Mouse (Mus musculus): ENCODE data around the gene Rgsl1. TPM values are rescaled to one million over a fixed set of nuclear protein-coding genes. Genes with fewer than 3 reads are reported as not detected.

Rgsl1 gene
- polyA plus RNA-seq, 1 experiment from 2014 or later, result 0.07 TPM

DNA sequence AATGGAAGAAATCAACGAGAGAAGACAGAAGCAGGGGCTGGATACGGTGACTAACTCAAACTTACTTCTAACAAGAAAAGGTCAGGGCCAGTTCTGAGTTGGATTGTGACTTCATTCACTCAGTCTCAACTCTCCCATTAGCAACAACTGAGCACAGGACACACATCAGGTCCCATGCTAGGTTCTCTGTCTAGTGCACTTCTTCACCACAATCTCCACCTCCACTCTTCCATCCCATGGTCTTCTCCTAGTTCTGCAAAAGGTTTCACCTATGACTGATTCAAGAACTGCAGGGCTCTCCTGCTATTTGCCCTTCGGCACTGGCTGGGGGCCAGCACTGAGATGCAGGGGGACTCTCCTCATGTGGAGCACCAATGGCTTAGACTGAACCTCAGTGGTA, 49.7 kb downstream of the Rgsl1 start:
- no peak for ATAC-seq (ENCODE audit: insufficient number of reproducible peaks, low FRiP score, low TSS enrichment, low read depth)
- Histone ChIP-seq H3K4me1 (ENCODE audit: control insufficient read depth, insufficient read depth, low read length) (no peaks in the 10 kb centered on the region), H3K9me3 (ENCODE audit: control insufficient read depth, low read length) (no peaks in the 10 kb centered on the region), H3K9ac (ENCODE audit: low read length) (no peak overlapping the region), H3K36me3 (ENCODE audit: control insufficient read depth, insufficient read depth, low read length) (no peaks in the 10 kb centered on the region), H3K27me3 (ENCODE audit: control insufficient read depth, insufficient read depth, low read length) (no peaks in the 10 kb centered on the region), H3K27ac (replicated peaks; ENCODE audit: low read depth, low read length) (no peak overlapping the region), H3K4me2 (ENCODE audit: low read depth, severe bottlenecking) (no peak overlapping the region), H3K4me3 (ENCODE audit: low read depth, low read length) (no peak overlapping the region)
- WGBS, result 87% methylated on average over 3 of the region's 3 CpGs
- DNase-seq (ENCODE audit: low spot score), result no peak

DNA sequence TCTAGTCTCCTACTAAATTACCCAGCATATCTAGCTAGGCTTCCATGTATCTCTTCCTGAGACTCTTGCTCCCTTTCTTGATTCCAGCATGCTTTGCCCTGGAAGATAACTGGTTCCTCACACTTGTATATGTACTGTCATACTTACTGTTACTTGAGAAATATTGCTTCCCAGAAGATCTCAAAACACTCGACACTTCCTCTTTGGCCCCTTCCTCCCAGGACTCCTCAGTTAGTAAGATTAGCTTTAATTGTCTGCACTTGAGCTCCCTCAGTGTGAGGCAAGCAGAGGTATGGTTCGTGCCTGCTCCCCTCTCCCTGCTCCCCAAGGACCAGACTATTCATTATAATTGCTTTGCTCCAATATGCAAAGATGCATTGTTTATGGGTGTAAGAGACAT, 53.2 kb downstream of the Rgsl1 start:
- Histone ChIP-seq H3K27ac (replicated peaks; ENCODE audit: low read depth, low read length) (no peak overlapping the region), H3K27me3 (ENCODE audit: control insufficient read depth, insufficient read depth, low read length) (no peaks in the 10 kb centered on the region), H3K9me3 (ENCODE audit: control insufficient read depth, low read length) (no peaks in the 10 kb centered on the region), H3K4me3 (ENCODE audit: low read depth, low read length) (no peak overlapping the region), H3K4me2 (ENCODE audit: low read depth, severe bottlenecking) (no peak overlapping the region), H3K36me3 (ENCODE audit: control insufficient read depth, insufficient read depth, low read length) (no peaks in the 10 kb centered on the region), H3K4me1 (ENCODE audit: control insufficient read depth, insufficient read depth, low read length) (no peaks in the 10 kb centered on the region), H3K9ac (ENCODE audit: low read length) (no peak overlapping the region)
- 77% methylated on average over 2 of the region's 2 CpGs for WGBS
- DNase-seq (ENCODE audit: low spot score), result no peak
- no peak for ATAC-seq (ENCODE audit: insufficient number of reproducible peaks, low FRiP score, low TSS enrichment, low read depth)

DNA sequence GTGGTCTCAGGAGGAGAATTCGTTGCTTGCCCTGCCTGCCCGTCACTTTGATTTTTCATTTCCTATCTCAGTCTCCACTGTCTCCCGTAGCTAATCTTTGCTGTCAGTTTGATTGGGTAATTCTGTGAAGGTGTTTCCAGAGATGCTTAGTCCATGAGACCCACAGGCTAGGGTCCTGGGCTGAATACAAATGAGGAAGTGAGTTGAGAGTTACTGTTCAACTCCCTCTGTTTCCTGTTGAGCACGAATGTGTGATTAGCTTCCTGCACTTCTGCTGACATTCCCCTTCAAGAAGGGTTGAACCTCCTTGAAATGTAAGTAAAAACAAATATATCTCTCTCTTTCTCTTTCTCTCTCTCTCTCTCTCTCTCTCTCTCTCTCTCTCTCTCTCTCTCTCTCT, 58.3 kb downstream of the Rgsl1 start:
- H3K4me3 ChIP-seq (ENCODE audit: low read depth, low read length), result no peak overlapping the region

DNA sequence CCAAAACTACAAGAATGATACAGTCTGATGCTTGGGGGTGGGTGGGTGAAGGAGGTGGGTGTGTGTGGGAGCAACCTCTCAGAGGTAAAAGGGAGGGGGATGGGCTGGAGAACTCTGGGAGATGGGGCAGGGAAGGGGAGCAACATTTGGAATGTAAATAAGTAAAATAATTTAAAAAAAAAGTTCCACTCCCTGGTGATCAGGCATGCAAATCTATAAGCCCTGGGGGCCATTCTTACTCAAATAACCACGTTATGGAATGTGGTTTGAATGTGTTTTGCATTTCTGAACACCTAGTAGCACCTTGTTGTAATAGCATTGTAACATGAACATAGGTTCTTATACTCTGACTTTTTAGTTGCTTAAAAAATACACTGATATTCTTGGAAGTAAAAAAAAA, 60.6 kb downstream of the Rgsl1 start:
- H3K27me3 ChIP-seq (ENCODE audit: control insufficient read depth, insufficient read depth, low read length), result no peaks in the 10 kb centered on the region
- no peak overlapping the region for H3K4me3 ChIP-seq (ENCODE audit: low read depth, low read length)
- no peak overlapping the region for H3K4me2 ChIP-seq (ENCODE audit: low read depth, severe bottlenecking)
- H3K4me1 ChIP-seq (ENCODE audit: control insufficient read depth, insufficient read depth, low read length), result no peaks in the 10 kb centered on the region
- H3K9me3 ChIP-seq (ENCODE audit: control insufficient read depth, low read length), result no peaks in the 10 kb centered on the region
- H3K36me3 ChIP-seq (ENCODE audit: control insufficient read depth, insufficient read depth, low read length), result no peaks in the 10 kb centered on the region
- 41% methylated on average over 1 of the region's 1 CpGs for WGBS
- DNase-seq (ENCODE audit: low spot score), result no peak
- H3K9ac ChIP-seq (ENCODE audit: low read length), result no peak overlapping the region
- no peak for ATAC-seq (ENCODE audit: insufficient number of reproducible peaks, low FRiP score, low TSS enrichment, low read depth)
- H3K27ac ChIP-seq (replicated peaks; ENCODE audit: low read depth, low read length), result no peak overlapping the region

More for the DNA sequence above, 58.3 kb downstream of the Rgsl1 start:
- no peaks in the 10 kb centered on the region for H3K4me1 ChIP-seq (ENCODE audit: control insufficient read depth, insufficient read depth, low read length)
- DNase-seq (ENCODE audit: low spot score), result no peak
- no peaks in the 10 kb centered on the region for H3K9me3 ChIP-seq (ENCODE audit: control insufficient read depth, low read length)
- no peak overlapping the region for H3K27ac ChIP-seq (replicated peaks; ENCODE audit: low read depth, low read length)
- H3K27me3 ChIP-seq (ENCODE audit: control insufficient read depth, insufficient read depth, low read length), result no peaks in the 10 kb centered on the region
- H3K9ac ChIP-seq (ENCODE audit: low read length), result no peak overlapping the region
- no peak overlapping the region for H3K4me2 ChIP-seq (ENCODE audit: low read depth, severe bottlenecking)
- ATAC-seq (ENCODE audit: insufficient number of reproducible peaks, low FRiP score, low TSS enrichment, low read depth), result no peak
- WGBS, result 78% methylated on average over 4 of the region's 4 CpGs
- H3K36me3 ChIP-seq (ENCODE audit: control insufficient read depth, insufficient read depth, low read length), result no peaks in the 10 kb centered on the region

DNA sequence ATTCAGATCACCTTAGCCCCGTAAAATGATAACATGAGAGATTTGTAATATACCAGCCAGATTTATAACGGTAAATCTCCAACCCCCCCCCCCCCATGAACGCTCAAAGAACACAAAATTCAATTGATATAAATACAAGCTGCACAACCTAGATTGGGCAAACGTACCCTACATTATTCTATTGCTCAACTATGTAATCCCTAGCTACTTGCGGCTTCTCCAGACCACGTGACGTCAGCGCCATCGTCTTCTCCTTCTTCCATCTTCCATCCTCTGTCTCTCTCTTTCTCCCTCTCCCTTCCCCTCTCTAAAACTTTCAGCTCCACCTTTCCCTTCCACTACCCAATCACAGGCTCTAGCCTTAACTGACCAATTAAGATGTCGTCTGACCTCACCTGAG, 65.7 kb downstream of the Rgsl1 start:
- ATAC-seq (ENCODE audit: insufficient number of reproducible peaks, low FRiP score, low TSS enrichment, low read depth), result no peak
- no peak overlapping the region for H3K4me2 ChIP-seq (ENCODE audit: low read depth, severe bottlenecking)
- 91% methylated on average over 10 of the region's 10 CpGs for WGBS
- H3K9me3 ChIP-seq (ENCODE audit: control insufficient read depth, low read length), result no peaks in the 10 kb centered on the region
- no peak for DNase-seq (ENCODE audit: low spot score)
- no peak overlapping the region for H3K27ac ChIP-seq (replicated peaks; ENCODE audit: low read depth, low read length)
- no peaks in the 10 kb centered on the region for H3K4me1 ChIP-seq (ENCODE audit: control insufficient read depth, insufficient read depth, low read length)
- no peak overlapping the region for H3K4me3 ChIP-seq (ENCODE audit: low read depth, low read length)
- H3K36me3 ChIP-seq (ENCODE audit: control insufficient read depth, insufficient read depth, low read length), result no peaks in the 10 kb centered on the region
- no peak overlapping the region for H3K9ac ChIP-seq (ENCODE audit: low read length)
- H3K27me3 ChIP-seq (ENCODE audit: control insufficient read depth, insufficient read depth, low read length), result no peaks in the 10 kb centered on the region

DNA sequence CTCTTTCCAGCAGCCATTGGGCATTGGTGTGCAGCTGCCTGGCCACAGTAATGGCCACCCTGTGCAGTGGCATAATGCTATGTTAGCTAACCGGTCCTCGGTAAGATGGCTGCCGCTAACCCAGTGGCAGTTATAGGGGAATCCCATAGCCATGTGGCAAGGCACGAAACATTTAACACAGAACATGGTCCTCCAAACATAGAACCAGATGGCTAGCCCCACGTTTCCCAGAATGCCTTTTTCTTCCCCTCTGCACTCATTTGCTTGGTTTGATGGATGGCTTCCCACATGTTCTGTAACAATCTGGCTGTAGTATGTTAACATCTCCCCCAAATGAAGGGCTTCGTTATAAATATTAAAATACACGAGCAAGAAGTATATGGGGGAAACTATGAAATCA, 67.7 kb downstream of the Rgsl1 start:
- DNase-seq (ENCODE audit: low spot score), result no peak
- Histone ChIP-seq H3K4me2 (ENCODE audit: low read depth, severe bottlenecking) (no peak overlapping the region), H3K9me3 (ENCODE audit: control insufficient read depth, low read length) (no peaks in the 10 kb centered on the region), H3K27ac (replicated peaks; ENCODE audit: low read depth, low read length) (no peak overlapping the region), H3K36me3 (ENCODE audit: control insufficient read depth, insufficient read depth, low read length) (no peaks in the 10 kb centered on the region), H3K4me3 (ENCODE audit: low read depth, low read length) (no peak overlapping the region), H3K4me1 (ENCODE audit: control insufficient read depth, insufficient read depth, low read length) (no peaks in the 10 kb centered on the region), H3K9ac (ENCODE audit: low read length) (no peak overlapping the region), H3K27me3 (ENCODE audit: control insufficient read depth, insufficient read depth, low read length) (no peaks in the 10 kb centered on the region)
- ATAC-seq (ENCODE audit: insufficient number of reproducible peaks, low FRiP score, low TSS enrichment, low read depth), result no peak
- 80% methylated on average over 7 of the region's 7 CpGs for WGBS

DNA sequence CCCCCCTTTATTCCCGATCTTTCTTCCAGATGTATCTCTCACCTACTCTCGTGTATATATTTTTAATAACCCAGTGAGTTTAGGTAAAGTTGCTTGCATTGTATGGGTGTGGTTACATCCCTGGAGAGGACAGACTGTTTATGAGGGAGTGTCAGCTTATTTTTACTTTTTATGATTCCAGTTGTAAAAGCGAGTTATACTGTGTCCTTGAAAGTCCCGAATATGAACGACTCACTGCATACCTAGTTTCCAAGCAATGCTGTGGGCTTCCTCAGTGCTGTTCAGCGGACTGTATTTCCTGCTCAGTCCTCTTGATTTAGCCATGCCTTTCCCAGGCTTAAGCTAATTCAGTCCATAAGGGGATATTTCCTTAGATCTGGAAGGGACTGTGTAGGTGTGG, 68.8 kb downstream of the Rgsl1 start:
- 82% methylated on average over 6 of the region's 6 CpGs for WGBS

DNA sequence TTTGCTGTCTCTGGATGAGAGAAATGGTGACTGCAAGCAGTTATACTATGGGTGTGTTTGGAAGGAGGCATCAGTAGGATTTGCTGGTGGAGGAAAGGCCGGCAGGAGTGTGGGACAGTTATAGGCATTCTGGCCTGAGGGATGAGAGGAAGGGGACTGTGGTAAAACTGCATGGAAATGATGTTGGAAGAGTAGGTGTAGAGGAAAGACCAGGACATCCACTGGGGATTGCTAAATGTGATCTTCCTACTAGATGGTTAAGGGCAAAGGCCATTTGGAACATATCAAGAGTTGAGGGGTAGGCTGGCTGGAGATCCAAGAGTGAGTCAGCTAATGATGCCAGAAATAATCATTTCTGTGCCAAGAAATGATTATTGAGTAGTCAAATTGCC, 73.2 kb downstream of the Rgsl1 start:
- no peaks in the 10 kb centered on the region for H3K27me3 ChIP-seq (ENCODE audit: control insufficient read depth, insufficient read depth, low read length)
- H3K36me3 ChIP-seq (ENCODE audit: control insufficient read depth, insufficient read depth, low read length), result no peaks in the 10 kb centered on the region
- no peak overlapping the region for H3K27ac ChIP-seq (replicated peaks; ENCODE audit: low read depth, low read length)
- no peaks in the 10 kb centered on the region for H3K9me3 ChIP-seq (ENCODE audit: control insufficient read depth, low read length)
- no peak for ATAC-seq (ENCODE audit: insufficient number of reproducible peaks, low FRiP score, low TSS enrichment, low read depth)
- no peak for DNase-seq (ENCODE audit: low spot score)
- no peaks in the 10 kb centered on the region for H3K4me1 ChIP-seq (ENCODE audit: control insufficient read depth, insufficient read depth, low read length)
- WGBS, result 88% methylated on average over 1 of the region's 1 CpGs
- H3K4me2 ChIP-seq (ENCODE audit: low read depth, severe bottlenecking), result no peak overlapping the region
- no peak overlapping the region for H3K9ac ChIP-seq (ENCODE audit: low read length)
- H3K4me3 ChIP-seq (ENCODE audit: low read depth, low read length), result no peak overlapping the region

More for the DNA sequence above, 68.8 kb downstream of the Rgsl1 start:
- Histone ChIP-seq H3K27me3 (ENCODE audit: control insufficient read depth, insufficient read depth, low read length) (no peaks in the 10 kb centered on the region), H3K27ac (replicated peaks; ENCODE audit: low read depth, low read length) (no peak overlapping the region), H3K4me2 (ENCODE audit: low read depth, severe bottlenecking) (no peak overlapping the region), H3K9ac (ENCODE audit: low read length) (no peak overlapping the region), H3K9me3 (ENCODE audit: control insufficient read depth, low read length) (no peaks in the 10 kb centered on the region), H3K36me3 (ENCODE audit: control insufficient read depth, insufficient read depth, low read length) (no peaks in the 10 kb centered on the region), H3K4me3 (ENCODE audit: low read depth, low read length) (no peak overlapping the region), H3K4me1 (ENCODE audit: control insufficient read depth, insufficient read depth, low read length) (no peaks in the 10 kb centered on the region)
- ATAC-seq (ENCODE audit: insufficient number of reproducible peaks, low FRiP score, low TSS enrichment, low read depth) (no peak), DNase-seq (ENCODE audit: low spot score) (no peak)

DNA sequence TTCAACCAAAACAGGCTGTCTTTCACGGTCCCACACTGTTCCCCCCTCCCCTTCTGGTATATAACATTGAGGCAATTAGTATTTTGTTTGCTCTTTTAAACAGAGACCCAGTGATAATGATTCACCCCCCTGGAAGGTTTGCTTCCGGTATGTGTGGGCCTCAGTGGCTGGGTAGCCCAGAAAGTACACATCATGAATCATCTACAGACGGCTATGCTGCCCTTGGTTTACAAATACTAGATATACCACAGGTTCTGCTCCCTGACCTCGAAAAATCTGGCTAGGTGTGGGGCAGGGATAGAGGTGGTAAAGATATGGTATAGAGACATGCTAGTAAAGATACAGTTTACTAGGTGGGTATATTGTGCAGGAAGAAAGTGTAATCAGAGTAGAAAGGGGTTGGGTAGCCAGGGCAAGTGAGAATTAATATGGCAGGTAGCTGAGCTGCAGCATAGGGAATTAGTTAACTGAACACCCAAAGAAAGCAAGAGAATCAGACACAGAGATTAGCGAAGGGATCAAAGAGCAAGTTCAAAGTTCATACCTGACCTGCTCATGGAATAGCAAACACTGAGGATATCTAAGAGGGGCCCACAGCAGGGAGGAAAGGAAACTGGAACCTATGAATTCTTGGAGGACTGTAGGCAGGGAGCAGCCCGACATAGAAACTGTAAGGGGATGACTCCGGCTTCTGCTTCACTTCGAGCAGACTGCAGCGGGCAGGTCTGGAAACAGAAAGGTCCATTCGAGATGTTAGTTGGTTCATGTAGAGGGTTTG, 73.8 kb downstream of the Rgsl1 start:
- no peaks in the 10 kb centered on the region for H3K9me3 ChIP-seq (ENCODE audit: control insufficient read depth, low read length)
- H3K36me3 ChIP-seq (ENCODE audit: control insufficient read depth, insufficient read depth, low read length), result no peaks in the 10 kb centered on the region
- no peak overlapping the region for H3K27ac ChIP-seq (replicated peaks; ENCODE audit: low read depth, low read length)
- H3K27me3 ChIP-seq (ENCODE audit: control insufficient read depth, insufficient read depth, low read length), result no peaks in the 10 kb centered on the region
- H3K4me3 ChIP-seq (ENCODE audit: low read depth, low read length), result no peak overlapping the region
- ATAC-seq (ENCODE audit: insufficient number of reproducible peaks, low FRiP score, low TSS enrichment, low read depth) (no peak), DNase-seq (ENCODE audit: low spot score) (no peak)
- H3K4me2 ChIP-seq (ENCODE audit: low read depth, severe bottlenecking), result no peak overlapping the region
- H3K4me1 ChIP-seq (ENCODE audit: control insufficient read depth, insufficient read depth, low read length), result no peaks in the 10 kb centered on the region
- no peak overlapping the region for H3K9ac ChIP-seq (ENCODE audit: low read length)
- 82% methylated on average over 10 of the region's 10 CpGs for WGBS
